Comparison of ENCODE assay signal across 10 mouse cellular contexts in genomic region chr10:69334271-69335194, GRCm38 (mm10). TPM values are rescaled to one million over a fixed set of nuclear protein-coding genes. Genes with fewer than 3 reads are reported as not detected.
DNase-seq lines count a peak whose midpoint lies in the region; ATAC-seq and TF ChIP-seq lines count a peak whose summit lies in the region.
"Had no signal": no experiment of that assay in that cellular context is flagged by ENCODE, and none has a peak within 500 bp of the region (broad histone marks: within the 10 kb centered on the region; RNA-seq: fewer than 3 reads in every experiment).

No protein-coding gene starts in this region.

- no peak for TF ChIP-seq CTCF in forebrain, postnatal 0 days (IDR thresholded peaks at IDR 0.05; ENCODE audit: low read depth)

- WGBS in hindbrain, embryonic 13.5 days: 65% methylated on average over 16 of the region's 16 CpGs
- 87% methylated on average over 16 of the region's 16 CpGs for WGBS in hindbrain, embryonic 10.5 days
- 84% methylated on average over 16 of the region's 16 CpGs for WGBS in midbrain, embryonic 11.5 days
- 74% methylated on average over 16 of the region's 16 CpGs for WGBS in midbrain, embryonic 14.5 days
- 20% methylated on average over 16 of the region's 16 CpGs for WGBS in forebrain, postnatal 0 days
- WGBS in neural tube, embryonic 15.5 days: 48% methylated on average over 16 of the region's 16 CpGs

- H3K9me3 ChIP-seq in hindbrain, embryonic 13.5 days: no peaks in the 10 kb centered on the region
- no peaks in the 10 kb centered on the region for H3K9me3 ChIP-seq in hindbrain, embryonic 10.5 days
- no peaks in the 10 kb centered on the region for H3K9me3 ChIP-seq in midbrain, embryonic 11.5 days (ENCODE audit: control insufficient read depth, low read length)
- H3K9me3 ChIP-seq in midbrain, embryonic 14.5 days (ENCODE audit: control insufficient read depth, low read length): no peaks in the 10 kb centered on the region
- no peaks in the 10 kb centered on the region for H3K9me3 ChIP-seq in forebrain, postnatal 0 days (ENCODE audit: low read length)
- H3K9me3 ChIP-seq in neural tube, embryonic 15.5 days (replicated peaks): no peaks in the 10 kb centered on the region
- H3K9me3 ChIP-seq: megakaryocyte, embryonic 14.5 days had no signal

- H3K4me3 ChIP-seq in hindbrain, embryonic 13.5 days: no peak overlapping the region
- H3K4me3 ChIP-seq in hindbrain, embryonic 10.5 days: no peak overlapping the region
- H3K4me3 ChIP-seq in midbrain, embryonic 11.5 days (ENCODE audit: low read depth, low read length): no peak overlapping the region
- no peak overlapping the region for H3K4me3 ChIP-seq in midbrain, embryonic 14.5 days (replicated peaks; ENCODE audit: low read depth, low read length)
- no peak overlapping the region for H3K4me3 ChIP-seq in forebrain, postnatal 0 days (ENCODE audit: low read depth, low read length)
- no peak overlapping the region for H3K4me3 ChIP-seq in neural tube, embryonic 15.5 days (replicated peaks)
- H3K4me3 ChIP-seq: megakaryocyte, embryonic 14.5 days had no signal

- H3K4me2 ChIP-seq in hindbrain, embryonic 13.5 days: no peak overlapping the region
- no peak overlapping the region for H3K4me2 ChIP-seq in midbrain, embryonic 11.5 days
- no peak overlapping the region for H3K4me2 ChIP-seq in midbrain, embryonic 14.5 days (ENCODE audit: low read length)
- H3K4me2 ChIP-seq in forebrain, postnatal 0 days (ENCODE audit: low read depth): peak overlapping the region; percentile 19; the same call in 1 of the 2 replicates
- no peak overlapping the region for H3K4me2 ChIP-seq in neural tube, embryonic 15.5 days

- H3K27ac ChIP-seq in hindbrain, embryonic 13.5 days: peak overlapping the region; percentile 45; the same call in 1 of the 2 replicates
- H3K27ac ChIP-seq in hindbrain, embryonic 10.5 days: no peak overlapping the region
- H3K27ac ChIP-seq in midbrain, embryonic 11.5 days (ENCODE audit: low read depth, low read length): no peak overlapping the region
- no peak overlapping the region for H3K27ac ChIP-seq in midbrain, embryonic 14.5 days (replicated peaks; ENCODE audit: low read depth, low read length)
- peak overlapping the region; percentile 57 for H3K27ac ChIP-seq in forebrain, postnatal 0 days (ENCODE audit: low read depth, low read length)
- H3K27ac ChIP-seq in neural tube, embryonic 15.5 days (replicated peaks): peak overlapping the region; percentile 61

- no peaks in the 10 kb centered on the region for H3K27me3 ChIP-seq in hindbrain, embryonic 13.5 days
- no peaks in the 10 kb centered on the region for H3K27me3 ChIP-seq in hindbrain, embryonic 10.5 days (ENCODE audit: insufficient read depth, poor library complexity, severe bottlenecking)
- H3K27me3 ChIP-seq in midbrain, embryonic 11.5 days (ENCODE audit: control insufficient read depth, insufficient read depth, low read length): no peaks in the 10 kb centered on the region
- H3K27me3 ChIP-seq in midbrain, embryonic 14.5 days (ENCODE audit: control insufficient read depth, insufficient read depth, low read length): no peaks in the 10 kb centered on the region
- no peaks in the 10 kb centered on the region for H3K27me3 ChIP-seq in forebrain, postnatal 0 days (ENCODE audit: insufficient read depth, low read length)
- H3K27me3 ChIP-seq in neural tube, embryonic 15.5 days (replicated peaks): no peaks in the 10 kb centered on the region
- H3K27me3 ChIP-seq: megakaryocyte, embryonic 14.5 days had no signal

- ATAC-seq in hindbrain, embryonic 13.5 days (ENCODE audit: low FRiP score): no peak
- no peak for ATAC-seq in midbrain, embryonic 11.5 days (ENCODE audit: low FRiP score)
- ATAC-seq in midbrain, embryonic 14.5 days (ENCODE audit: low FRiP score, low TSS enrichment): no peak
- ATAC-seq in forebrain, postnatal 0 days: peak; percentile 67
- peak; percentile 63; the same call in 1 of the 2 replicates for ATAC-seq in neural tube, embryonic 15.5 days (ENCODE audit: low FRiP score)

- H3K4me1 ChIP-seq in hindbrain, embryonic 13.5 days (replicated peaks): peaks cover 11% of the 10 kb centered on the region; the same call in 1 of the 2 replicates
- H3K4me1 ChIP-seq in hindbrain, embryonic 10.5 days (replicated peaks): no peaks in the 10 kb centered on the region
- H3K4me1 ChIP-seq in midbrain, embryonic 11.5 days (ENCODE audit: control insufficient read depth, insufficient read depth, low read length): no peaks in the 10 kb centered on the region
- no peaks in the 10 kb centered on the region for H3K4me1 ChIP-seq in midbrain, embryonic 14.5 days (ENCODE audit: control insufficient read depth, insufficient read depth, low read length)
- H3K4me1 ChIP-seq in forebrain, postnatal 0 days (ENCODE audit: insufficient read depth): no peaks in the 10 kb centered on the region; the same call in 1 of the 2 replicates
- peaks cover 19% of the 10 kb centered on the region for H3K4me1 ChIP-seq in neural tube, embryonic 15.5 days
- H3K4me1 ChIP-seq: megakaryocyte, embryonic 14.5 days had no signal

- peaks cover 5% of the 10 kb centered on the region; the same call in 1 of the 2 replicates for H3K36me3 ChIP-seq in hindbrain, embryonic 13.5 days
- H3K36me3 ChIP-seq in hindbrain, embryonic 10.5 days: peaks cover 68% of the 10 kb centered on the region
- peaks cover 24% of the 10 kb centered on the region for H3K36me3 ChIP-seq in midbrain, embryonic 11.5 days (ENCODE audit: control insufficient read depth, insufficient read depth, low read length)
- no peaks in the 10 kb centered on the region for H3K36me3 ChIP-seq in midbrain, embryonic 14.5 days (ENCODE audit: control insufficient read depth, insufficient read depth, low read length)
- no peaks in the 10 kb centered on the region for H3K36me3 ChIP-seq in forebrain, postnatal 0 days (ENCODE audit: insufficient read depth)
- no peaks in the 10 kb centered on the region for H3K36me3 ChIP-seq in neural tube, embryonic 15.5 days

- H3K9ac ChIP-seq in hindbrain, embryonic 13.5 days: no peak overlapping the region
- H3K9ac ChIP-seq in midbrain, embryonic 11.5 days (ENCODE audit: low read length): no peak overlapping the region
- no peak overlapping the region for H3K9ac ChIP-seq in midbrain, embryonic 14.5 days (replicated peaks; ENCODE audit: low read length)
- H3K9ac ChIP-seq in forebrain, postnatal 0 days: no peak overlapping the region
- H3K9ac ChIP-seq in neural tube, embryonic 15.5 days (replicated peaks): no peak overlapping the region

- DNase-seq in hindbrain, embryonic 10.5 days (ENCODE audit: low spot score): no peak
- DNase-seq in midbrain, embryonic 11.5 days (ENCODE audit: low spot score, missing footprints): peak; percentile 78
- no peak for DNase-seq in midbrain, embryonic 14.5 days
- DNase-seq in forebrain, postnatal 0 days: peak; percentile 57
- no peak for DNase-seq in cerebellum, adult 8-10 months
- DNase-seq in cerebellum, adult 9-10 months: no peak
- DNase-seq: heart, adult 11 months had no signal

RNA-seq across cellular contexts. Expression of gene Cdk1, which starts 18.2 kb away (rescaled TPM):
- 99.4 and 113 TPM in 2 replicates for polyA plus RNA-seq in hindbrain, embryonic 13.5 days (2015; fragmentation: Nextera tagmentation; extraction: Ambion mirVana)
- polyA plus RNA-seq in hindbrain, embryonic 10.5 days (2016; fragmentation: Nextera tagmentation; extraction: Ambion mirVana): 410 and 491 TPM in 2 replicates
- 408 and 424 TPM in 2 replicates for polyA plus RNA-seq in midbrain, embryonic 11.5 days (2014; fragmentation: Nextera tagmentation; extraction: Ambion mirVana)
- polyA plus RNA-seq in midbrain, embryonic 14.5 days (2014; fragmentation: Nextera tagmentation; extraction: Ambion mirVana): 60.5 and 94.2 TPM in 2 replicates
- total RNA-seq in forebrain, postnatal 0 days (2014; rRNA removed): 44.1 and 51.3 TPM in 2 replicates
- polyA plus RNA-seq in forebrain, postnatal 0 days (2015; fragmentation: Nextera tagmentation; extraction: Ambion mirVana): 47.7 and 55.3 TPM in 2 replicates
- 54.8 and 142 TPM in 2 replicates for polyA plus RNA-seq in neural tube, embryonic 15.5 days (2015; fragmentation: Nextera tagmentation; extraction: Ambion mirVana)

Comparison
In these comparisons a context has a peak if more than half of its experiments do, and no peak if none do; other contexts are left out.
1. H3K27ac ChIP-seq: peak in hindbrain, embryonic 13.5 days (single experiment), forebrain, postnatal 0 days (single experiment) and neural tube, embryonic 15.5 days (single experiment); none in hindbrain, embryonic 10.5 days (single experiment), midbrain, embryonic 11.5 days (single experiment) and midbrain, embryonic 14.5 days (single experiment).
2. DNase-seq: peak in midbrain, embryonic 11.5 days (single experiment) and forebrain, postnatal 0 days (single experiment); none in hindbrain, embryonic 10.5 days (single experiment), midbrain, embryonic 14.5 days (single experiment), cerebellum, adult 8-10 months (single experiment) and cerebellum, adult 9-10 months (single experiment).
3. ATAC-seq: peak in forebrain, postnatal 0 days (single experiment) and neural tube, embryonic 15.5 days (single experiment); none in hindbrain, embryonic 13.5 days (single experiment), midbrain, embryonic 11.5 days (single experiment) and midbrain, embryonic 14.5 days (single experiment).